13 mouse cellular contexts compared by ENCODE assay signal in the genomic region with DNA sequence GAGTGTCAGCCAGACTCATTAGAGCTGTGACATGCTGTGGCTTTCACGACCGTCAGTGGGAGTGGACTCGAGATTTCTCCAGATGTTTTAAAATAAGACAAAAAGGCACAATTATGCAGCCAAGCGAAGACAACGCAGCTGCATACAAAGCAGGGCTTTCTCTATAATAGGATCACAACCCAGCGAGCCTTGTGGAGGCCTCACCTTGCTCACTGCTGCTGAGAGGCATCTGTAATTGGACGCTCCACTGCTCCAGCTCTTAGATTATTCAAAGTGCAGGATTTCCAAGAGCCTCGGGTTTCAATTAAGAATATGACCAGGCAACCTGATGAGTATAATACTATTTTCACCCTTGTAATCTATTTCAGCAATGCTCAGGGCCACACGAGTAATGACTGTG. TPM values are rescaled to one million over a fixed set of nuclear protein-coding genes. Genes with fewer than 3 reads are reported as not detected.
DNase-seq lines count a peak whose midpoint lies in the region; ATAC-seq and TF ChIP-seq lines count a peak whose summit lies in the region.
"Had no signal": no experiment of that assay in that cellular context is flagged by ENCODE, and none has a peak within 500 bp of the region (broad histone marks: within the 10 kb centered on the region; RNA-seq: fewer than 3 reads in every experiment).

No protein-coding gene starts in this region.

- H3K4me3 ChIP-seq in hindbrain, embryonic 12.5 days = no peak overlapping the region
- H3K4me3 ChIP-seq in hindbrain, embryonic 11.5 days (ENCODE audit: low read depth, low read length) = no peak overlapping the region
- no peak overlapping the region for H3K4me3 ChIP-seq in embryonic facial prominence, embryonic 10.5 days
- H3K4me3 ChIP-seq in hindbrain, embryonic 16.5 days (ENCODE audit: low read length) = no peak overlapping the region
- no peak overlapping the region for H3K4me3 ChIP-seq in midbrain, postnatal 0 days (ENCODE audit: low read depth, low read length)
- H3K4me3 ChIP-seq: heart, embryonic 12.5 days had no signal

- 0 out of 2 replicates have a peak overlapping the region, but pooled peaks have one; percentile 40 for H3K27ac ChIP-seq in hindbrain, embryonic 12.5 days
- H3K27ac ChIP-seq in hindbrain, embryonic 11.5 days (ENCODE audit: low read depth, low read length) = no peak overlapping the region
- H3K27ac ChIP-seq in embryonic facial prominence, embryonic 10.5 days (replicated peaks) = 0 out of 2 replicates have a peak overlapping the region, but pooled peaks have one; percentile 4
- no peak overlapping the region for H3K27ac ChIP-seq in hindbrain, embryonic 16.5 days (ENCODE audit: low read depth, low read length)
- peak overlapping the region; percentile 26; the same call in 1 of the 2 replicates for H3K27ac ChIP-seq in midbrain, postnatal 0 days (ENCODE audit: low read depth, low read length)

- no peaks in the 10 kb centered on the region for H3K27me3 ChIP-seq in hindbrain, embryonic 12.5 days
- no peaks in the 10 kb centered on the region for H3K27me3 ChIP-seq in hindbrain, embryonic 11.5 days (ENCODE audit: control insufficient read depth, insufficient read depth, low read length)
- no peaks in the 10 kb centered on the region for H3K27me3 ChIP-seq in embryonic facial prominence, embryonic 10.5 days (replicated peaks; ENCODE audit: low read depth, poor library complexity, severe bottlenecking)
- no peaks in the 10 kb centered on the region for H3K27me3 ChIP-seq in hindbrain, embryonic 16.5 days (replicated peaks; ENCODE audit: control insufficient read depth, insufficient read depth, low read length)
- no peaks in the 10 kb centered on the region for H3K27me3 ChIP-seq in midbrain, postnatal 0 days (ENCODE audit: insufficient read depth, low read length)
- H3K27me3 ChIP-seq: heart, embryonic 12.5 days had no signal

- H3K9ac ChIP-seq in hindbrain, embryonic 12.5 days = no peak overlapping the region
- H3K9ac ChIP-seq in hindbrain, embryonic 11.5 days (ENCODE audit: low read depth, low read length) = no peak overlapping the region
- H3K9ac ChIP-seq in hindbrain, embryonic 16.5 days (ENCODE audit: low read depth, low read length) = no peak overlapping the region
- H3K9ac ChIP-seq in midbrain, postnatal 0 days (replicated peaks; ENCODE audit: low read length, poor library complexity, severe bottlenecking) = no peak overlapping the region
- H3K9ac ChIP-seq: heart, embryonic 12.5 days; lung, embryonic 14.5 days had no signal

- no peak for TF ChIP-seq CTCF in midbrain, postnatal 0 days (IDR thresholded peaks at IDR 0.05)

- H3K4me1 ChIP-seq in hindbrain, embryonic 12.5 days = peaks cover 9% of the 10 kb centered on the region; the same call in 1 of the 2 replicates
- no peaks in the 10 kb centered on the region for H3K4me1 ChIP-seq in hindbrain, embryonic 11.5 days (replicated peaks; ENCODE audit: control insufficient read depth, insufficient read depth, low read length)
- peaks cover 10% of the 10 kb centered on the region for H3K4me1 ChIP-seq in embryonic facial prominence, embryonic 10.5 days
- H3K4me1 ChIP-seq in hindbrain, embryonic 16.5 days (ENCODE audit: control insufficient read depth, insufficient read depth, low read depth, low read length) = peaks cover 5% of the 10 kb centered on the region; the same call in 1 of the 2 replicates
- no peaks in the 10 kb centered on the region for H3K4me1 ChIP-seq in midbrain, postnatal 0 days (ENCODE audit: insufficient read depth, low read length)
- H3K4me1 ChIP-seq: heart, embryonic 12.5 days had no signal

- H3K4me2 ChIP-seq in hindbrain, embryonic 12.5 days (replicated peaks) = no peak overlapping the region
- no peak overlapping the region for H3K4me2 ChIP-seq in hindbrain, embryonic 11.5 days (replicated peaks; ENCODE audit: low read depth, low read length)
- no peak overlapping the region for H3K4me2 ChIP-seq in hindbrain, embryonic 16.5 days (ENCODE audit: low read length)
- H3K4me2 ChIP-seq in midbrain, postnatal 0 days (ENCODE audit: low read depth, low read length, poor library complexity, severe bottlenecking) = no peak overlapping the region
- H3K4me2 ChIP-seq: heart, embryonic 12.5 days; lung, embryonic 14.5 days had no signal

- DNase-seq in hindbrain, embryonic 11.5 days (ENCODE audit: low spot score) = no peak
- no peak for DNase-seq in embryonic facial prominence, embryonic 10.5 days (ENCODE audit: low spot score)
- DNase-seq in midbrain, postnatal 0 days (ENCODE audit: low spot score) = no peak
- no peak for DNase-seq in thymus, postnatal 36 days
- no peak for DNase-seq in gastrocnemius, postnatal 4 days (ENCODE audit: low spot score in 2 of 2)
- DNase-seq: adrenal gland, adult 2 months; cerebellum, adult 9-10 months; gastrocnemius, postnatal 36 days; kidney, adult 9 months; lung, embryonic 14.5 days had no signal

- 48% methylated on average over 9 of the region's 9 CpGs for WGBS in hindbrain, embryonic 12.5 days
- 50% methylated on average over 9 of the region's 9 CpGs for WGBS in hindbrain, embryonic 11.5 days
- WGBS in embryonic facial prominence, embryonic 10.5 days = 63% methylated on average over 9 of the region's 9 CpGs
- WGBS in hindbrain, embryonic 16.5 days = 36% methylated on average over 9 of the region's 9 CpGs
- WGBS in midbrain, postnatal 0 days = 22% methylated on average over 9 of the region's 9 CpGs

- H3K36me3 ChIP-seq in hindbrain, embryonic 12.5 days = no peaks in the 10 kb centered on the region
- no peaks in the 10 kb centered on the region for H3K36me3 ChIP-seq in hindbrain, embryonic 11.5 days (ENCODE audit: control insufficient read depth, insufficient read depth, low read length)
- H3K36me3 ChIP-seq in embryonic facial prominence, embryonic 10.5 days (replicated peaks) = no peaks in the 10 kb centered on the region
- no peaks in the 10 kb centered on the region for H3K36me3 ChIP-seq in hindbrain, embryonic 16.5 days (ENCODE audit: control insufficient read depth, insufficient read depth, low read length)
- no peaks in the 10 kb centered on the region for H3K36me3 ChIP-seq in midbrain, postnatal 0 days (ENCODE audit: insufficient read depth, low read length)
- H3K36me3 ChIP-seq: heart, embryonic 12.5 days had no signal

- ATAC-seq in hindbrain, embryonic 12.5 days (ENCODE audit: low FRiP score) = no peak
- ATAC-seq in hindbrain, embryonic 11.5 days (ENCODE audit: low FRiP score) = no peak
- peak; percentile 37; the same call in 1 of the 2 replicates for ATAC-seq in hindbrain, embryonic 16.5 days
- no peak for ATAC-seq in midbrain, postnatal 0 days (ENCODE audit: low FRiP score)

- no peaks in the 10 kb centered on the region for H3K9me3 ChIP-seq in hindbrain, embryonic 12.5 days (replicated peaks)
- H3K9me3 ChIP-seq in hindbrain, embryonic 11.5 days (ENCODE audit: control insufficient read depth, low read length) = no peaks in the 10 kb centered on the region
- H3K9me3 ChIP-seq in embryonic facial prominence, embryonic 10.5 days = no peaks in the 10 kb centered on the region
- H3K9me3 ChIP-seq in hindbrain, embryonic 16.5 days (ENCODE audit: control insufficient read depth, low read length) = no peaks in the 10 kb centered on the region
- no peaks in the 10 kb centered on the region for H3K9me3 ChIP-seq in midbrain, postnatal 0 days (ENCODE audit: low read length)
- H3K9me3 ChIP-seq: heart, embryonic 12.5 days had no signal

RNA-seq across cellular contexts. Expression of a gene that starts 15.6 kb away (rescaled TPM):
- 85.3 and 93.4 TPM in 2 replicates for polyA plus RNA-seq in hindbrain, embryonic 12.5 days (2016; fragmentation: Nextera tagmentation; extraction: Ambion mirVana)
- 35.8 and 41.7 TPM in 2 replicates for polyA plus RNA-seq in hindbrain, embryonic 11.5 days (2014; fragmentation: Nextera tagmentation; extraction: Ambion mirVana)
- polyA plus RNA-seq in embryonic facial prominence, embryonic 10.5 days (2016; fragmentation: Nextera tagmentation; extraction: Ambion mirVana) = 29.6 and 34.6 TPM in 2 replicates
- polyA plus RNA-seq in hindbrain, embryonic 16.5 days (2015; fragmentation: Nextera tagmentation; extraction: Ambion mirVana) = 85.2 and 102 TPM in 2 replicates
- total RNA-seq in midbrain, postnatal 0 days (2014; rRNA removed) = 243 and 250 TPM in 2 replicates
- 99.4 and 102 TPM in 2 replicates for polyA plus RNA-seq in midbrain, postnatal 0 days (2015; fragmentation: Nextera tagmentation; extraction: Ambion mirVana)
- total RNA-seq in gastrocnemius, postnatal 4 days (2021) = 10 to 100 TPM; 32.4 to 37.8 TPM

Comparison
In these comparisons a context has a peak if more than half of its experiments do, and no peak if none do; other contexts are left out.
1. H3K27ac ChIP-seq: peak in hindbrain, embryonic 12.5 days (single experiment), embryonic facial prominence, embryonic 10.5 days (single experiment) and midbrain, postnatal 0 days (single experiment); none in hindbrain, embryonic 11.5 days (single experiment) and hindbrain, embryonic 16.5 days (single experiment).